Mouse (Mus musculus) lung, adult 2 months (tissue): ENCODE measurements around the gene S100a8. TPM values are rescaled to one million over a fixed set of nuclear protein-coding genes. Genes with fewer than 3 reads are reported as not detected.
A peak's percentile ranks its signal among the peaks of the same experiment; 100 is the strongest.

Experiments used
- DNase-seq: peaks from one replicate; pipeline ENCODE4 v3.0.0; 2022
- H3K4me1 ChIP-seq: fragments of 200-500 bp; 2 replicates; pipeline ENCODE4 v1.6.1; 2011; ENCODE audit warnings: low read length; ENCODE audit not compliant: control insufficient read depth, insufficient read depth
- H3K4me3 ChIP-seq: fragments of 200-500 bp; replicated peaks from 2 replicates; pipeline ENCODE3; 2011; ENCODE audit warnings: low read depth, mild to moderate bottlenecking, control low read depth, low read length; ENCODE audit errors: extremely low read depth
- CTCF ChIP-seq: fragments of 200-500 bp; IDR thresholded peaks from 2 replicates; pipeline ENCODE4 v1.5.1; 2011; ENCODE audit warnings: mild to moderate bottlenecking, low read length, control low read depth; ENCODE audit not compliant: insufficient read depth
- POLR2A ChIP-seq: fragments of 200-500 bp; IDR thresholded peaks from 2 replicates; pipeline ENCODE4 v1.6.1; 2011; ENCODE audit warnings: low read depth, mild to moderate bottlenecking, control low read depth, low read length, borderline replicate concordance; ENCODE audit errors: extremely low read depth
- WGBS: fragments of 180-500 bp; shearing (Covaris S2); methylation state at CpG from one replicate; pipeline ENCODE4 v1.1.7; 2018; 5-methylcytosine and 5-hydroxymethylcytosine counted together
- polyA plus RNA-seq: library from polyadenylated mRNA; depleted of rRNA; stranded (reverse); fragments of >200 nt; gene quantifications from 2 replicates; pipeline ENCODE4 v1.2.3, GENCODE M21; 2012

S100a8 gene
- polyA plus RNA-seq, 1 experiment, result 15.3 TPM

GRCm38 (mm10) chr3:90639511-90640154 is 29.1 kb upstream of the S100a8 start:
- TF ChIP-seq CTCF, result peak; percentile 76
- no peak for TF ChIP-seq POLR2A
- Histone ChIP-seq H3K4me1 (no peaks in the 10 kb centered on the region), H3K4me3 (no peak overlapping the region)
- 56% methylated on average over 7 of the region's 7 CpGs for WGBS
- DNase-seq, result no peak

- no peaks in the 10 kb centered on the region for H3K4me1 ChIP-seq
- no peak overlapping the region for H3K4me3 ChIP-seq
- DNase-seq, result no peak
- TF ChIP-seq CTCF, result no peak
- 79% methylated on average over 7 of the region's 7 CpGs for WGBS
Observed at GRCm38 (mm10) chr3:90640981-90641380, 27.8 kb upstream of the S100a8 start.

GRCm38 (mm10) chr3:90644220-90644619 is 24.6 kb upstream of the S100a8 start:
- DNase-seq, result peak; percentile 57
- H3K4me1 ChIP-seq, result no peaks in the 10 kb centered on the region
- TF ChIP-seq CTCF (peak; percentile 74), POLR2A (no peak)
- 36% methylated on average over 3 of the region's 3 CpGs for WGBS
- no peak overlapping the region for H3K4me3 ChIP-seq

GRCm38 (mm10) chr3:90647291-90647690 is 21.5 kb upstream of the S100a8 start:
- no peaks in the 10 kb centered on the region for H3K4me1 ChIP-seq
- no peak for TF ChIP-seq POLR2A
- no peak for TF ChIP-seq CTCF
- H3K4me3 ChIP-seq, result no peak overlapping the region
- WGBS, result 61% methylated on average over 1 of the region's 1 CpGs
- no peak for DNase-seq

DNA sequence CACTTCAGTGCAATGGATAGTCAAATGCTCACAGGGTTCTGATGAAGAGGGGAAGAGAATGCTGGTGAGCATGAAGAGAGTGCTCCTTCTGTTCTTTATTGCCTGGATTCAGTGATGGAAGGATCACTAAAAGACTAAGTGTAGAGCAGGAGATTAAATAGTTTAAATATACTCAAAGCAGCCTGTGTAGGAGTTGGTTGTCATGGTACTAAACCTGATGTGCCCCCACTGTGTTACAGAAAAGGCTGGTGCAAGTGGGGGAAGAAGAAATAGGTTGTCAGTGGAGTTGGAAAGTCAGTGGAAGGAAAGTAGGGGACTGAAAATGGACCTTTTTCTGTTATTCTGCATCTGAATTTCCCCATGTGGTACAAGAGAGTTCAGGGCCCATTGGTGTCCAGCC is 19.8 kb upstream of the S100a8 start:
- Histone ChIP-seq H3K4me3 (no peak overlapping the region), H3K4me1 (no peaks in the 10 kb centered on the region)
- DNase-seq, result no peak
- no peak for TF ChIP-seq CTCF
- TF ChIP-seq POLR2A, result no peak

GRCm38 (mm10) chr3:90649832-90650231 is 18.9 kb upstream of the S100a8 start:
- Histone ChIP-seq H3K4me3 (no peak overlapping the region), H3K4me1 (no peaks in the 10 kb centered on the region)
- 93% methylated on average over 2 of the region's 2 CpGs for WGBS
- DNase-seq, result no peak
- TF ChIP-seq POLR2A (no peak), CTCF (no peak)

GRCm38 (mm10) chr3:90652878-90653508 is 15.8 kb upstream of the S100a8 start:
- Histone ChIP-seq H3K4me3 (no peak overlapping the region), H3K4me1 (no peaks in the 10 kb centered on the region)
- DNase-seq, result peak; percentile 53
- peak; percentile 82 for TF ChIP-seq CTCF
- TF ChIP-seq POLR2A, result no peak
- 35% methylated on average over 5 of the region's 5 CpGs for WGBS

DNA sequence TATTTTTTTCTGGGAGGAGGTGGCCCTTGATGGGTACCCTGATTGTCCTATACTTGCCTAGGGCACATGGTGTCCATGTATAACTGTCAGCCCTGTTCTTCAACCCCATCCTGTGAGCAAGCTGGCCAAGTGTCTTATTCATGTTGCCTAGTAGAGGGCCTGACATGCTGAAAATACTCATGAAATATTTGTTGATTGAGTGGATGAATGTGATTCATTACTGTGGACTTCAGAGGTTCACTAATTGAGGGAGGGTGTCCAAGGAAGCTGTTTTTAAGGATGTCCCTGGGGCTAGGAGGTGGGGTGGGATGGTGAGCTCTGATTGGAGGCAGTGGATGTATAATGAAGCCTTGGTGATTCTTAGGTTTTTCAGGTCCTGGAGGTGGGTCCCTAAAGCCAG is 15.1 kb upstream of the S100a8 start, which contains the start of gene S100a7a:
S100a7a (plus strand) TSS at position 301 of the 400 bp plus-strand sequence.
- TF ChIP-seq CTCF (no peak), POLR2A (no peak)
- no peak for DNase-seq
- Histone ChIP-seq H3K4me1 (no peaks in the 10 kb centered on the region), H3K4me3 (no peak within 1 kb of the TSS)

DNA sequence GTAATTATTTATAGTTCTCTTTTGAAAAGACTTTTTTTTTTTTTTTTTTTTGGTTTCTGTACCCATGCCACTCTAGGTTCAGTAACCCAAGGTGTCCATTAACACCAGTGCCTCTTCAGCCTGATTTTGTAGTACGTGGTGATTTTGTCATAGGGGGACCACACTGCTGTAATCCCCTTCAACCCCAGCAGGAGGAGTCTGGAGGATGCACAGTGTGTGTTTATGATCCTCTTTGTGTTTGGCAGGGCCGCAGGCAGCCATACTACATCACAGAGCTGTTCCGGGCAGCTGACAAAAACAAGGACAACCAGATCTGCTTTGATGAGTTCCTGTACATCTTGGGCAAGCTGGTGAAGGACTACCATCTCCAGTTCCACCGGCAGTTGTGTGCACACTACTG is 11.4 kb upstream of the S100a8 start:
- no peak for TF ChIP-seq POLR2A
- no peak for TF ChIP-seq CTCF
- no peak for DNase-seq
- H3K4me1 ChIP-seq, result no peaks in the 10 kb centered on the region; the same call in 1 of the 2 replicates
- WGBS, result 66% methylated on average over 4 of the region's 4 CpGs
- H3K4me3 ChIP-seq, result no peak overlapping the region

GRCm38 (mm10) chr3:90659364-90660044 is 9.3 kb upstream of the S100a8 start:
- no peak for DNase-seq
- H3K4me1 ChIP-seq, result no peaks in the 10 kb centered on the region; the same call in 1 of the 2 replicates

More at GRCm38 (mm10) chr3:90659364-90660044, 9.3 kb upstream of the S100a8 start:
- H3K4me3 ChIP-seq, result no peak overlapping the region
- no peak for TF ChIP-seq POLR2A
- TF ChIP-seq CTCF, result no peak
